Mouse (Mus musculus) hindbrain, embryonic 13.5 days (tissue): ENCODE results near the gene Pla2r1. TPM values are rescaled to one million over a fixed set of nuclear protein-coding genes. Genes with fewer than 3 reads are reported as not detected.

Experiments used
- ATAC-seq: fragments of 200-750 bp; cut with Nextera tagmentation; 2 replicates; pipeline ENCODE4 v1.8.0; 2017; ENCODE audit warnings: moderate TSS enrichment; ENCODE audit not compliant: low FRiP score
- H3K27ac ChIP-seq: fragments of 300-500 bp; sonication (generic); 2 replicates; pipeline ENCODE4 v1.5.1; 2015; ENCODE audit warnings: inconsistent platforms, mild to moderate bottlenecking, moderate library complexity
- H3K27me3 ChIP-seq: fragments of 300-500 bp; sonication (generic); 2 replicates; pipeline ENCODE4 v1.6.1; 2015; ENCODE audit warnings: mild to moderate bottlenecking, inconsistent platforms
- H3K36me3 ChIP-seq: fragments of 300-500 bp; sonication (generic); 2 replicates; pipeline ENCODE4 v1.6.1; 2015; ENCODE audit warnings: mild to moderate bottlenecking, inconsistent platforms
- H3K4me1 ChIP-seq: fragments of 300-500 bp; sonication (generic); replicated peaks from 2 replicates; pipeline ENCODE4 v1.6.1; 2015; ENCODE audit warnings: inconsistent platforms
- H3K4me2 ChIP-seq: fragments of 300-500 bp; sonication (generic); 2 replicates; pipeline ENCODE4 v1.6.1; 2015; ENCODE audit warnings: inconsistent platforms, mild to moderate bottlenecking, moderate library complexity
- H3K4me3 ChIP-seq: fragments of 300-500 bp; sonication (generic); 2 replicates; pipeline ENCODE4 v1.5.1; 2015; ENCODE audit warnings: mild to moderate bottlenecking, inconsistent platforms
- H3K9ac ChIP-seq: fragments of 300-500 bp; sonication (generic); 2 replicates; pipeline ENCODE4 v1.6.1; 2015; ENCODE audit warnings: mild to moderate bottlenecking, inconsistent platforms
- H3K9me3 ChIP-seq: fragments of 300-500 bp; sonication (generic); 2 replicates; pipeline ENCODE4 v1.6.1; 2016; ENCODE audit warnings: inconsistent platforms
- WGBS: fragments of 180-500 bp; shearing (Covaris S2); methylation state at CpG from one replicate; pipeline ENCODE4 v1.1.7; 2015; 5-methylcytosine and 5-hydroxymethylcytosine counted together
- polyA plus RNA-seq: library from polyadenylated mRNA; unstranded; fragments of >200 nt; fragmentation: Nextera tagmentation; extraction: Ambion mirVana; gene quantifications from 2 replicates; pipeline ENCODE4 v1.2.1, GENCODE M21; 2015

The Pla2r1 gene
- 0.66 and 0.97 TPM in 2 replicates for polyA plus RNA-seq

GRCm38 (mm10) chr2:60552902-60553682, at the start of gene Pla2r1:
TSS of gene Pla2r1 (minus strand) at chr2:60553308.
- H3K4me1 ChIP-seq = peaks cover 14% of the 10 kb centered on the region
- H3K9ac ChIP-seq = peak within 1 kb of the TSS; percentile 59
- peaks cover 25% of the 10 kb centered on the region for H3K27me3 ChIP-seq
- peak within 1 kb of the TSS; percentile 70 for H3K4me2 ChIP-seq
- no peaks in the 10 kb centered on the region for H3K36me3 ChIP-seq
- H3K4me3 ChIP-seq = peak within 1 kb of the TSS; percentile 39
- no peaks in the 10 kb centered on the region for H3K9me3 ChIP-seq
- 3% methylated on average over 33 of the region's 33 CpGs for WGBS
- peak; percentile 32; the same call in 1 of the 2 replicates for ATAC-seq
- H3K27ac ChIP-seq = no peak within 1 kb of the TSS

GRCm38 (mm10) chr2:60601326-60601725, 48.2 kb upstream of the Pla2r1 start:
- Histone ChIP-seq H3K36me3 (no peaks in the 10 kb centered on the region), H3K27me3 (no peaks in the 10 kb centered on the region), H3K4me3 (no peak overlapping the region), H3K9ac (no peak overlapping the region), H3K27ac (no peak overlapping the region), H3K4me1 (no peaks in the 10 kb centered on the region), H3K9me3 (no peaks in the 10 kb centered on the region), H3K4me2 (no peak overlapping the region)
- ATAC-seq = no peak
- WGBS = 89% methylated on average over 2 of the region's 2 CpGs

GRCm38 (mm10) chr2:60600863-60601262, 47.8 kb upstream of the Pla2r1 start:
- Histone ChIP-seq H3K9me3 (no peaks in the 10 kb centered on the region), H3K4me2 (no peak overlapping the region), H3K27me3 (no peaks in the 10 kb centered on the region), H3K9ac (no peak overlapping the region), H3K4me1 (no peaks in the 10 kb centered on the region), H3K27ac (no peak overlapping the region), H3K4me3 (no peak overlapping the region), H3K36me3 (no peaks in the 10 kb centered on the region)
- no peak for ATAC-seq
- 98% methylated on average over 2 of the region's 2 CpGs for WGBS

- no peak for ATAC-seq
- no peaks in the 10 kb centered on the region for H3K27me3 ChIP-seq
- no peaks in the 10 kb centered on the region for H3K4me1 ChIP-seq
- no peak overlapping the region for H3K4me3 ChIP-seq
- no peak overlapping the region for H3K27ac ChIP-seq
- H3K4me2 ChIP-seq = no peak overlapping the region
- no peaks in the 10 kb centered on the region for H3K9me3 ChIP-seq
- no peaks in the 10 kb centered on the region for H3K36me3 ChIP-seq
- H3K9ac ChIP-seq = no peak overlapping the region
- 96% methylated on average over 4 of the region's 4 CpGs for WGBS
Measured at GRCm38 (mm10) chr2:60583416-60583815, 30.3 kb upstream of the Pla2r1 start.

- H3K9me3 ChIP-seq = no peaks in the 10 kb centered on the region
- 76% methylated on average over 4 of the region's 4 CpGs for WGBS
- ATAC-seq = no peak
- H3K27ac ChIP-seq = no peak overlapping the region
- H3K4me1 ChIP-seq = peaks cover 14% of the 10 kb centered on the region
- H3K27me3 ChIP-seq = peaks cover 25% of the 10 kb centered on the region
- no peak overlapping the region for H3K4me2 ChIP-seq
- no peaks in the 10 kb centered on the region for H3K36me3 ChIP-seq
- no peak overlapping the region for H3K9ac ChIP-seq
- no peak overlapping the region for H3K4me3 ChIP-seq
Measured at GRCm38 (mm10) chr2:60554561-60554960, 1.5 kb upstream of the Pla2r1 start.

GRCm38 (mm10) chr2:60552177-60552901, 769 bp downstream of the Pla2r1 start:
- WGBS = 21% methylated on average over 21 of the region's 21 CpGs
- Histone ChIP-seq H3K27me3 (peaks cover 25% of the 10 kb centered on the region), H3K9me3 (no peaks in the 10 kb centered on the region), H3K4me1 (peaks cover 14% of the 10 kb centered on the region), H3K4me3 (peak overlapping the region; percentile 39), H3K4me2 (peak overlapping the region; percentile 70), H3K36me3 (no peaks in the 10 kb centered on the region), H3K9ac (peak overlapping the region; percentile 59; the same call in 1 of the 2 replicates), H3K27ac (no peak overlapping the region)
- ATAC-seq = 0 out of 2 replicates have a peak, but pooled peaks have one; percentile 28

GRCm38 (mm10) chr2:60551673-60552072, 1.4 kb downstream of the Pla2r1 start:
- no peak overlapping the region for H3K9ac ChIP-seq
- no peaks in the 10 kb centered on the region for H3K36me3 ChIP-seq
- no peak overlapping the region for H3K4me3 ChIP-seq
- H3K27me3 ChIP-seq = peaks cover 25% of the 10 kb centered on the region
- no peak overlapping the region for H3K27ac ChIP-seq
- H3K9me3 ChIP-seq = no peaks in the 10 kb centered on the region
- 55% methylated on average over 2 of the region's 2 CpGs for WGBS
- no peak overlapping the region for H3K4me2 ChIP-seq
- no peak for ATAC-seq
- peaks cover 14% of the 10 kb centered on the region for H3K4me1 ChIP-seq

- no peak overlapping the region for H3K27ac ChIP-seq
- no peak for ATAC-seq
- H3K27me3 ChIP-seq = peaks cover 25% of the 10 kb centered on the region
- no peaks in the 10 kb centered on the region for H3K36me3 ChIP-seq
- H3K9me3 ChIP-seq = no peaks in the 10 kb centered on the region
- no peak overlapping the region for H3K4me2 ChIP-seq
- WGBS = 94% methylated on average over 8 of the region's 8 CpGs
- peaks cover 14% of the 10 kb centered on the region for H3K4me1 ChIP-seq
- H3K9ac ChIP-seq = no peak overlapping the region
- no peak overlapping the region for H3K4me3 ChIP-seq
Measured at GRCm38 (mm10) chr2:60550521-60550920, 2.6 kb downstream of the Pla2r1 start.

- Histone ChIP-seq H3K4me2 (no peak overlapping the region), H3K4me3 (no peak overlapping the region), H3K9ac (no peak overlapping the region), H3K9me3 (no peaks in the 10 kb centered on the region), H3K27me3 (peaks cover 25% of the 10 kb centered on the region), H3K4me1 (peaks cover 14% of the 10 kb centered on the region), H3K36me3 (no peaks in the 10 kb centered on the region), H3K27ac (no peak overlapping the region)
- 95% methylated on average over 2 of the region's 2 CpGs for WGBS
- ATAC-seq = no peak
Measured at GRCm38 (mm10) chr2:60549851-60550250, 3.3 kb downstream of the Pla2r1 start.

GRCm38 (mm10) chr2:60546082-60546481, 7.0 kb downstream of the Pla2r1 start:
- Histone ChIP-seq H3K9me3 (no peaks in the 10 kb centered on the region), H3K9ac (no peak overlapping the region), H3K4me1 (peaks cover 7% of the 10 kb centered on the region), H3K27me3 (no peaks in the 10 kb centered on the region), H3K4me2 (no peak overlapping the region), H3K36me3 (no peaks in the 10 kb centered on the region), H3K27ac (no peak overlapping the region), H3K4me3 (no peak overlapping the region)
- no peak for ATAC-seq
- WGBS = 87% methylated on average over 4 of the region's 4 CpGs

- H3K4me2 ChIP-seq = no peak overlapping the region
- H3K27me3 ChIP-seq = no peaks in the 10 kb centered on the region
- H3K9me3 ChIP-seq = no peaks in the 10 kb centered on the region
- no peak overlapping the region for H3K9ac ChIP-seq
- no peaks in the 10 kb centered on the region for H3K36me3 ChIP-seq
- H3K27ac ChIP-seq = no peak overlapping the region
- WGBS = 63% methylated on average over 5 of the region's 5 CpGs
- ATAC-seq = no peak
- H3K4me1 ChIP-seq = peaks cover 7% of the 10 kb centered on the region
- no peak overlapping the region for H3K4me3 ChIP-seq
Measured at GRCm38 (mm10) chr2:60544006-60544405, 9.1 kb downstream of the Pla2r1 start.

- no peak overlapping the region for H3K27ac ChIP-seq
- no peak overlapping the region for H3K9ac ChIP-seq
- no peaks in the 10 kb centered on the region for H3K27me3 ChIP-seq
- peaks cover 15% of the 10 kb centered on the region for H3K4me1 ChIP-seq
- no peak overlapping the region for H3K4me2 ChIP-seq
- no peaks in the 10 kb centered on the region for H3K9me3 ChIP-seq
- WGBS = 70% methylated on average over 5 of the region's 5 CpGs
- H3K4me3 ChIP-seq = no peak overlapping the region
- no peak for ATAC-seq
- H3K36me3 ChIP-seq = no peaks in the 10 kb centered on the region
Measured at GRCm38 (mm10) chr2:60541745-60542144, 11.4 kb downstream of the Pla2r1 start.
